In genomic region chr16:31526711-31527344, GRCm38 (mm10) we compare ENCODE assay signal across 11 mouse cellular contexts.
DNase-seq lines count a peak whose midpoint lies in the region; ATAC-seq lines count a peak whose summit lies in the region.
"Had no signal": no experiment of that assay in that cellular context is flagged by ENCODE, and none has a peak within 500 bp of the region (broad histone marks: within the 10 kb centered on the region; RNA-seq: fewer than 3 reads in every experiment).

No protein-coding gene starts in this region.

- no peak overlapping the region for H3K9ac ChIP-seq in kidney, embryonic 16.5 days (replicated peaks; ENCODE audit: low read length)
- H3K9ac ChIP-seq in intestine, embryonic 16.5 days (ENCODE audit: low read depth, low read length), result no peak overlapping the region
- H3K9ac ChIP-seq: forebrain, embryonic 12.5 days; liver, embryonic 15.5 days had no signal

- H3K27me3 ChIP-seq in kidney, embryonic 16.5 days (ENCODE audit: insufficient read depth, low read length), result no peaks in the 10 kb centered on the region
- no peaks in the 10 kb centered on the region for H3K27me3 ChIP-seq in intestine, embryonic 16.5 days (replicated peaks; ENCODE audit: control insufficient read depth, insufficient read depth, low read length)
- H3K27me3 ChIP-seq: forebrain, embryonic 12.5 days had no signal

- no peak overlapping the region for H3K4me3 ChIP-seq in kidney, embryonic 16.5 days (ENCODE audit: low read length)
- H3K4me3 ChIP-seq in intestine, embryonic 16.5 days (ENCODE audit: low read length), result no peak overlapping the region
- H3K4me3 ChIP-seq: forebrain, embryonic 12.5 days; liver, embryonic 15.5 days had no signal

- no peak overlapping the region for H3K4me2 ChIP-seq in kidney, embryonic 16.5 days (replicated peaks; ENCODE audit: low read depth, low read length)
- H3K4me2 ChIP-seq in intestine, embryonic 16.5 days (ENCODE audit: low read depth, low read length), result no peak overlapping the region
- H3K4me2 ChIP-seq: forebrain, embryonic 12.5 days; liver, embryonic 15.5 days had no signal

- WGBS in kidney, embryonic 16.5 days, result 51% methylated on average over 10 of the region's 10 CpGs
- WGBS in intestine, embryonic 16.5 days, result 67% methylated on average over 10 of the region's 10 CpGs

- H3K4me1 ChIP-seq in kidney, embryonic 16.5 days (ENCODE audit: insufficient read depth, low read length), result no peaks in the 10 kb centered on the region
- peaks cover 3% of the 10 kb centered on the region; the same call in 1 of the 2 replicates for H3K4me1 ChIP-seq in intestine, embryonic 16.5 days (ENCODE audit: control insufficient read depth, insufficient read depth, low read length)
- H3K4me1 ChIP-seq: forebrain, embryonic 12.5 days; liver, embryonic 15.5 days had no signal

- H3K36me3 ChIP-seq in kidney, embryonic 16.5 days (ENCODE audit: insufficient read depth, low read length), result no peaks in the 10 kb centered on the region
- no peaks in the 10 kb centered on the region for H3K36me3 ChIP-seq in intestine, embryonic 16.5 days (ENCODE audit: control insufficient read depth, insufficient read depth, low read length)
- H3K36me3 ChIP-seq: forebrain, embryonic 12.5 days; liver, embryonic 15.5 days had no signal

- H3K27ac ChIP-seq in kidney, embryonic 16.5 days (ENCODE audit: low read length), result no peak overlapping the region
- no peak overlapping the region for H3K27ac ChIP-seq in intestine, embryonic 16.5 days (ENCODE audit: low read length)
- H3K27ac ChIP-seq: forebrain, embryonic 12.5 days; liver, embryonic 15.5 days had no signal

- peak; percentile 15 for DNase-seq in kidney, adult 9 months
- DNase-seq in 3T3-L1 (ENCODE audit: low read depth, low spot score), result peak; percentile 82
- DNase-seq in adrenal gland, adult 18-20 months (ENCODE audit: low spot score in 2 of 2), result peak; percentile 56 to 57
- peak; percentile 91 to 95 for DNase-seq in cerebellum, postnatal 14 days
- no peak for DNase-seq in yolk sac, embryonic 10.5 days (ENCODE audit: low spot score)
- no peak for DNase-seq in thymus, postnatal 10 days (ENCODE audit: low spot score in 2 of 2)
- DNase-seq: thymus, postnatal 4 days had no signal

- no peaks in the 10 kb centered on the region for H3K9me3 ChIP-seq in kidney, embryonic 16.5 days (ENCODE audit: low read length)
- H3K9me3 ChIP-seq in intestine, embryonic 16.5 days (ENCODE audit: control insufficient read depth, low read length), result no peaks in the 10 kb centered on the region
- H3K9me3 ChIP-seq: forebrain, embryonic 12.5 days; liver, embryonic 15.5 days had no signal

- no peak for ATAC-seq in kidney, embryonic 16.5 days (ENCODE audit: low FRiP score, low TSS enrichment)
- ATAC-seq in intestine, embryonic 16.5 days, result no peak

Comparison
In these comparisons a context has a peak if more than half of its experiments do, and no peak if none do; other contexts are left out.
1. DNase-seq: peak in kidney, adult 9 months (single experiment), 3T3-L1 (single experiment), adrenal gland, adult 18-20 months (2 of 2) and cerebellum, postnatal 14 days (2 of 2); none in yolk sac, embryonic 10.5 days (single experiment) and thymus, postnatal 10 days (0 of 2).